Mouse (Mus musculus) right cerebral cortex, postnatal 25 days (tissue): ENCODE results near the gene Sept1.
A peak's percentile ranks its signal among the peaks of the same experiment; 100 is the strongest.

Experiments
- DNase-seq: peaks from one replicate; pipeline ENCODE4 v3.0.0; 2022

Sept1 gene

GRCm38 (mm10) chr7:127232622-127233367 is at the start of gene Sept1, which contains the start of gene Zfp553:
TSS of gene Sept1 (minus strand) at chr7:127233130.
TSS of gene Zfp553 (plus strand) at chr7:127233061.
- DNase-seq = peak; percentile 89

GRCm38 (mm10) chr7:127282190-127282589 is 49.3 kb upstream of the Sept1 start:
- DNase-seq = no peak

DNA sequence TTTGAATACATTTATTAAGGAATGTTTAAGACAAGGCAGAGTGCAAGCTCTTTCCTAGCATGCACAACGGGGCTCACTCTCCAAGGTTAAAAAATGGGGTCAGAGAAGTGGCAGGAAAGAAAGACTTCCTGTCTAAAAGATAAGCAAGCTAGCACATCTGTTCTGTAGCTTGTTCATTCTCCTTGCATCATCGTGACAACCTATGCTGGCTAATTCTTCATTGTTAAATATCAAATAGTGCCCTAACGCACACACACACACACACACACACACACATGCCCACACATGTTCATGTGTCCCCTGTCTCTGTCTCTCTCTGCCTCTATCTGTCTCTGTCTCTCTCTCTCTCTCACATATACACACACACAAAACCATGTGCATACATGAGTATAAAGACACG is 48.2 kb upstream of the Sept1 start:
- DNase-seq = no peak

GRCm38 (mm10) chr7:127280092-127280491 is 47.2 kb upstream of the Sept1 start:
- DNase-seq = no peak

DNA sequence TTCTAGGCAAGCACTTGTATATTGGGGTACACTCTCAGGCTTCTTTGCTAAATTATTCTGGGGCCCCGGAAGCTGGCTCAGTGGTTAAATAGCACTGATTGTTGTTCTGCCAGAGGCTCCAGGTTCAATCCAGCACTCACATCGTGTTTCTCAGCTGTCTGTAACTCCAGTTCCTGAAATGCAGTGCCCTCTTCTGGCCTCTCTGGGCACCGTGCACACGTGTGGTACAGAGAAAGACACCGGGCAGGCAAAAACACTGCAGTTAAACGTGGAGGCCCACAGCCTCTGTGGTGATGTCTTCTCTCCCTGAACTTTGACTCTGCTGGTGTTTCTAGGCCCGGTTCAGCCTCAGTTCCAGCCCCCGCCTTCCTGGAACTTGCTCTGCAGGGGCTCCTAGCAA is 45.4 kb upstream of the Sept1 start:
- no peak for DNase-seq

- DNase-seq = no peak
These were observed 43.6 kb upstream of the Sept1 start for GRCm38 (mm10) chr7:127276519-127276961.

- DNase-seq = peak; percentile 92
These were observed 41.2 kb upstream of the Sept1 start, which contains the start of gene Sephs2 for GRCm38 (mm10) chr7:127273925-127274789. TSS of gene Sephs2 (minus strand) at chr7:127274055.

GRCm38 (mm10) chr7:127273118-127273923 is 40.4 kb upstream of the Sept1 start:
- no peak for DNase-seq

DNA sequence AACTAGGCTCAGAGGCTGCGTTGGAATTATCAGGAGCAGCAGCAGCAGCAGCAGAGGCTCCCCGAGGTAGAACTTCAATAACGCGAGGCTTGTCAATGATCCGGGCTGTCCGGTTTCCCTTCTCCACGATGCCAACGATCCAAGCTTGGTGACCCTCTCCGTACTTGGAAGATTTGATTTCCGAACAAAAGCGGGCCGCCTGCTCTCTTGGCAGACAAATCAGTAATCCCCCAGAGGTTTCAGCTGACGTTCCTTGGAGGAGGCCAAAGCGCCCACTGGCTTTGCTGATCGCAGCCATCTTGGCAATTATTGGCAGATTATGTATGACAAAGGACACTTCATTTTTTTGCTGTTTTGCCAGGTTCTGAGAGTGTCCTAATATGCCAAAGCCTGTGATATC is 39.6 kb upstream of the Sept1 start:
- no peak for DNase-seq

DNA sequence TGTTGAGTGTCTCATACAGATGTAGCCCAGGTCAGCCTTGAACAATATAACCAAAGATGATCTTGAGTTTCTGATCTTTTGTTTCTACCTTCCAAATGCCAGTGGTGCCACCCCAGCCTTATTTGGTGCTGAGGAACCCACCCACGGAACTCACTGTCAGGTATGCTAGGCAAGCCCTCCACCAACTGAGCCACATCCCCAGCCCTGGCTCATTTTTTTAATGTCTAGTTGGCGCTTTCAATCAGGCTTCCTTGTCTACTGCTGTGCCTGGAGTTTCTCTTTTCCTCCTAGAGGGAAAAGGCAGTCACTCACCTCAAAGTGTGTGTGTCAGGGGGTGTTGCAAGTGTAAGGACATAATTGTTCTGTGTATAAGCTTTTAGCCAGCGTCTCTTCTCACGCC is 38.2 kb upstream of the Sept1 start:
- DNase-seq = no peak

GRCm38 (mm10) chr7:127270666-127271065 is 37.7 kb upstream of the Sept1 start:
- no peak for DNase-seq

GRCm38 (mm10) chr7:127270256-127270655 is 37.3 kb upstream of the Sept1 start:
- DNase-seq = no peak

DNA sequence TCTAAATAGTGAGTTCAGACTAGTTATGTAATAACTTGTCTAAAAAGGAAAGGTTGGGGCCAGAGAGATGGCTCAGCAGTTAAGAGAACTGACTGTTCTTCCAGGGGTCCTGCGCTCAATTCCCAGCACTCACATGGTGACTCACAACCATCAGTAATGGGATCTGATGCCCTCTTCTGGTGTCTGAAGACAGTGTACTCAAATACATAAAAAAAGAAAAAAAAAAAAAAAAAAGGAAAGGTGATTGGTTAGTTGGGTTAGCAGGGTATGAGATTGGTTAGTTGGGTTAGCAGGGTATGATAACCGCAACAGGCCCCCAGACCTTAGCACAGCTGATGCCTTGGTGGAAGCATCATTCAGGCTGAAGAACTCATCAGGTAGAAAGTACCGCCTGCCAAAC is 30.6 kb upstream of the Sept1 start:
- no peak for DNase-seq

DNA sequence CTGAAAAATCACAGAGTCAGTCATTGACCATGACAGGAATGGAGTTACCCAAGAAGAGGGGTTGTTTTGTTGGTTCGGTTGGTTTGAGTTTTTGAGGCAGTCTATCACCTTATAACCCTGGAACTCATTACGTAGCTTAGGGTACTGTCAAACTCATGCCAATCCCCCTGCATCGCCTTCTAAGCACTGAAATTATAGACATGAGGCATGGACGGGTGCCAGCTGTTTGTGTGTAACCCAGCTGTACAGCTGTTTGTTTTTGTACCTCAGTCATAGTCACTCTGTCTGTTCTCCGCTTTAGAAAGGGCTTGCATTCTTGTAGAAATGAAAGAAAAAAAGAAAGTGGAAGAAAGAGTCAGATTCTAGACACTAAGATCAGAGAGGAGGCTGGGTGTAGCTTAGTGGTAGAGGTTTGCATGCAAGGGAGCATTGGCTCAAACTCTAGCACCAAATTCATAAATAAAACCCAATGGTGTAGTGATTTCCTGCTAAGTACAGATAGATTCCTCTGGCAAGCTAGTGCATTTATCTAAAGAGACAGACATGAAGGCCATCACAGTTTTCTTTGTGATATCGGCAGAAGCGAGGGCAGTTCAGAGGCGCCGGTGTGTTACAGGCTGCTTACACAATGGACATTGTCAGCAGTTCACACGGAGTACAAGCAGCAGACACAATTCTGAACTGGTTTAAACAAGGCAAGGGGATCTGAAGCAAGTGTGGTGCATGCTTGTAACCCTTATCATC is 29.5 kb upstream of the Sept1 start:
- DNase-seq = no peak

DNA sequence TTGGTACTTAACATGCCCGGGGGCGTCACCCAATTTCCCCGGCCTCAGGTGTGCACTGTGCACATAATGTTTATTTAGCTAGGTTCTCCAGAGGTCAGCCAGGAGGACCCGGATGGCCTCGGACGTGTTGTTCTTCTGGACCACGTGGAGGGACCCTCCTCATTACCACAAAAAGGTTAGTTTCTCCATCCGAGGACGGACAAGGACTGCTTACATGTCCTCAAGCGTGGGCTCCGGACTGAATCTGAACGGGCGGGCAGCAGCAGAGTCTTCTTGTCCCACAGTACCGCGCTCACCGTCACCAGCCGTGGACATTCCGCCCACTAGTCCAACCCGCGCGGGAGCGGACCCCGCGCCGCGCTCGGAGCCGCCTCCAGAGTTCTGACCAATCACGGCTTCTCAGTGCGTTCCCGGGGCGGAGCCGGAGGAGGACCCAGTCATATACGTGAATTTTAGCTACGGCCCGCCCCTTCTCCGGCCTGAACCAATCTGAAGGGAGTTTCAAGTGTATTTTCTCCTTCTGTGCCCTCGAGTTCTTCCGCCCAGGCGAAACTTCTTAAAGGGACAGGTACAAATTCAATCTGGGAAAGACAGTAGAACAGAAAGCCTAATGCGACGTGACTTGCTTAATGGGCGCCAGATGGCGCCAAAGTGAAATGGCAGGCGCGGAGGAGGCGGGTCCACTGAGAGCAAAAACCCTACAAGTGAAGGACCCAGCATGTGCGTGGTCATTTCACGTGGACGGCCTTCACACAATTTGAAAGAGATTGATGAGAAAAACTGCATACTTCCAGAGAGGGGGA is 27.6 kb upstream of the Sept1 start, which contains the start of gene Dctpp1:
Gene Dctpp1 (minus strand): TSS at position 401 of the 803 bp plus-strand sequence.
- peak; percentile 98 for DNase-seq

- no peak for DNase-seq
These were observed 26.4 kb upstream of the Sept1 start for GRCm38 (mm10) chr7:127259186-127259905.

- DNase-seq = no peak
These were observed 23.6 kb upstream of the Sept1 start for GRCm38 (mm10) chr7:127256518-127256917.

DNA sequence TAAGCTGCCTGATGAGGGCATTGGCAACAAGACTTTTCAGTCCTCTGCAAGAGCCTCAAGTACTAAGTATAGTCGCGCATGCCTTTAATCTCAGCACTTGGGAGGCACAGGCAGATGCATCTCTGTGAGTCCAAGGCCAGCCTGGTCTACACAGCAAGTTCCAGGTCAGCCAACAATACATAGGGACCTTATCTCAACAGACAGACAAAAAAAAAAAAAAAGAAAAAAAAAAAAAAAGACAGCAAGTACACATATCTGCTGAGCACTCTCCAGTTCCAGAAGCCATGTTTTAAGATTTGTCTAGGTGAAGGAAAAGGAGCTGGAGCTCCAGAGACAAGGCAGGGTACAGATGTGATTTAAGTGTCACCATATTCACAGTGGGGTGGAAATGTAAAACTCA is 23.0 kb upstream of the Sept1 start:
- no peak for DNase-seq

DNA sequence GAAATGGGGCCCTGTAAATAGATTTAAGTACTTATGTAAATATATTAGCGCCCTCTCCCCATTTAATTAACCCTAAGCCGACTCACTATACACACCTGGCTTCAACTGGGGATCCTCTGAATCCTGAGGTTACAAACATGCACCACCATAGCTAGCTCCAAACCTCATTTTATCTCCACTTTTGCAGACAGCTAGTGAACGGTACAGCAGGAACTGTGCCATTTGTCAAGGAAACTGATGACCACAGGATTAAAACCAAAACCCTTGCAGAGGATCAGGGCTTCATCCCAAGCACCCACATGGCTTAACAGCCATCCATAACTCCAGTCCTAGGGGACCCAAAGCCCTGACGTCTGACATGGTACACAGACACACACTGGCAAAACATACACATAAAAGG is 22.1 kb upstream of the Sept1 start:
- no peak for DNase-seq
